Mouse (Mus musculus) hindbrain, embryonic 11.5 days (tissue): Measurements from ENCODE around the gene Clec4f. TPM values are rescaled to one million over a fixed set of nuclear protein-coding genes. Genes with fewer than 3 reads are reported as not detected.

ENCODE experiments used
- ATAC-seq: fragments of 200-750 bp; cut with Nextera tagmentation; 2 replicates; pipeline ENCODE4 v1.8.0; 2017; ENCODE audit warnings: mild to moderate bottlenecking, moderate TSS enrichment, moderate library complexity; ENCODE audit not compliant: low FRiP score
- DNase-seq: peaks from one replicate; pipeline ENCODE4 v3.0.0-alpha.2; 2015; ENCODE audit warnings: low spot score
- H3K27ac ChIP-seq: fragments of 300-500 bp; sonication (generic); 2 replicates; pipeline ENCODE4 v1.5.1; 2014; ENCODE audit warnings: mild to moderate bottlenecking, low read depth, low read length
- H3K27me3 ChIP-seq: fragments of 300-500 bp; sonication (generic); 2 replicates; pipeline ENCODE4 v1.6.1; 2014; ENCODE audit warnings: mild to moderate bottlenecking, low read length, moderate library complexity, mixed read lengths; ENCODE audit not compliant: control insufficient read depth, insufficient read depth
- H3K36me3 ChIP-seq: fragments of 300-500 bp; sonication (generic); 2 replicates; pipeline ENCODE4 v1.6.1; 2014; ENCODE audit warnings: mild to moderate bottlenecking, low read length, moderate library complexity, mixed read lengths; ENCODE audit not compliant: control insufficient read depth, insufficient read depth
- H3K4me1 ChIP-seq: fragments of 300-500 bp; sonication (generic); replicated peaks from 2 replicates; pipeline ENCODE4 v1.6.1; 2014; ENCODE audit warnings: low read length, mixed read lengths; ENCODE audit not compliant: control insufficient read depth, insufficient read depth
- H3K4me2 ChIP-seq: fragments of 300-500 bp; sonication (generic); replicated peaks from 2 replicates; pipeline ENCODE4 v1.6.1; 2014; ENCODE audit warnings: mild to moderate bottlenecking, low read depth, low read length
- H3K4me3 ChIP-seq: fragments of 300-500 bp; sonication (generic); 2 replicates; pipeline ENCODE4 v1.5.1; 2014; ENCODE audit warnings: low read depth, low read length
- H3K9ac ChIP-seq: fragments of 300-500 bp; sonication (generic); 2 replicates; pipeline ENCODE4 v1.6.1; 2014; ENCODE audit warnings: low read depth, low read length
- H3K9me3 ChIP-seq: fragments of 300-500 bp; sonication (generic); 2 replicates; pipeline ENCODE4 v1.6.1; 2016; ENCODE audit warnings: low read length; ENCODE audit not compliant: control insufficient read depth
- WGBS: fragments of 180-500 bp; shearing (Covaris S2); extraction: QIAGEN DNeasy Blood & Tissue Kit; methylation state at CpG from one replicate; pipeline ENCODE4 v1.1.7; 2014; 5-methylcytosine and 5-hydroxymethylcytosine counted together
- polyA plus RNA-seq: library from polyadenylated mRNA; unstranded; fragments of >200 nt; fragmentation: Nextera tagmentation; extraction: Ambion mirVana; gene quantifications from 2 replicates; pipeline ENCODE4 v1.2.1, GENCODE M21; 2014

Gene Clec4f
- polyA plus RNA-seq, 1 experiment from 2014 or later, result not detected

GRCm38 (mm10) chr6:83595035-83595434, 61.0 kb downstream of the Clec4f start:
- 87% methylated on average over 2 of the region's 2 CpGs for WGBS
- Histone ChIP-seq H3K4me1 (no peaks in the 10 kb centered on the region), H3K27ac (no peak overlapping the region), H3K4me2 (no peak overlapping the region), H3K9me3 (no peaks in the 10 kb centered on the region), H3K36me3 (no peaks in the 10 kb centered on the region), H3K4me3 (no peak overlapping the region), H3K9ac (no peak overlapping the region), H3K27me3 (no peaks in the 10 kb centered on the region)
- ATAC-seq (no peak), DNase-seq (no peak)

Other genes with a start within 250 kb of the Clec4f start
- 45.3 and 55.6 TPM in 2 replicates for gene Tet3, start 197.1 kb downstream of the Clec4f start, polyA plus RNA-seq
- gene Dguok, start 149.2 kb downstream of the Clec4f start, polyA plus RNA-seq, result 57.0 and 65.7 TPM in 2 replicates
- 1.4 and 2.2 TPM in 2 replicates for gene Actg2, start 119.9 kb downstream of the Clec4f start, polyA plus RNA-seq
- gene Stambp, start 83.5 kb downstream of the Clec4f start, polyA plus RNA-seq, result 30.8 and 32.0 TPM in 2 replicates
- not detected in 2 replicates for gene Cd207, start 21.7 kb upstream of the Clec4f start, polyA plus RNA-seq
- 0.23 and 0.39 TPM in 2 replicates for gene Vax2, start 55.1 kb upstream of the Clec4f start, polyA plus RNA-seq
- 0.15 TPM in 1 of 2 replicates, not detected in the other for gene Atp6v1b1, start 86.8 kb upstream of the Clec4f start, polyA plus RNA-seq
- gene Ankrd53, start 106.5 kb upstream of the Clec4f start, polyA plus RNA-seq, result 0.12 TPM in 1 of 2 replicates, not detected in the other
- 48.1 and 50.1 TPM in 2 replicates for gene Tex261, start 119.6 kb upstream of the Clec4f start, polyA plus RNA-seq
- gene Nagk, start 138.8 kb upstream of the Clec4f start, polyA plus RNA-seq, result 35.9 and 42.6 TPM in 2 replicates
- 22.2 and 22.3 TPM in 2 replicates for gene Paip2b, start 175.6 kb upstream of the Clec4f start, polyA plus RNA-seq
- 111 and 119 TPM in 2 replicates for gene Zfp638, start 210.9 kb upstream of the Clec4f start, polyA plus RNA-seq